Mouse (Mus musculus) R1 (cell line): ENCODE data around the gene Ikzf4.
"Not testable (repeated sequence)": the region's sequence is repeated elsewhere in the genome, so short reads cannot be mapped to it uniquely, and the experiment has no call there.

ENCODE experiments used
- DNase-seq: peaks from one replicate; pipeline ENCODE4 v3.0.0-alpha.2; 2018; ENCODE audit warnings: low read depth, low spot score

The Ikzf4 gene

DNA sequence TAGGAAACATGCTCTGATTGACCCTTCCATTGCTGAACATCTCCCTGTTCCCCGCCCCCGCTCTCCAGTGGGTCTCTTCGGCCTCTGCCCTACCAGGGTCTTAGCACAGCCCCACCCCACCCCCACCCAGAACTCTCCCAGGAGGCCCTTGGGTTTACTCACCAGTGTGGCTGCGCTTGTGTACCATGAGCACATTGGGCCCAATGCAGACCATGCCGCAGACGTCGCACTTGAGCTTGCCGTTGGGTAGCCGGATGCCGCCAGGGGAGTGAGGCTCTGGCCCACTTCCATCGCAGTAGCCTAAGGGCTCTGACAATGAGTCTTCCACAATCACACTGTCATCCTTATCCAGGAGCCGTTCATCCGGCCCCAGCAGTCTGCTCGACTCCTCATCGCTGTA lies 4.9 kb downstream of the Ikzf4 start:
- DNase-seq, result peak; percentile 48

DNA sequence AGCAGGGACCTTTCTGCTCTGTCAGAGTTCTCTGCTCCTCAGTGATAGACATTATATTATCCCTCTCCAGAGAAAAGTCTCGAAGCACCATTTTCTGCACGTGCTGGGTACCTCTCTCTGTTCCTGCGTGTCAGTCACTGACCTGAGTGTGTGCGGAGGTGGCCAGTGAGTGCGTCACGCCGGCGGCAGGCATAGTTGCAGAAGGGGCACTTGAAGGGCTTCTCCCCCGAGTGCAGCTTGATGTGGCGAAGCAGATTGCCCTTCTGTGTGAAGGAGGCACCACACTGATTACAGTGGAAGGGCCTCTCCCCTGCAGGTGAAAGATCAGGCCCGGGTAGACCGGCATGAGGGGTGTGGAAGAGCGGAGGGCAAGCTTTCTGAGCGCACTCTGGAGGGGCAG lies 5.8 kb downstream of the Ikzf4 start:
- DNase-seq, result no peak

DNA sequence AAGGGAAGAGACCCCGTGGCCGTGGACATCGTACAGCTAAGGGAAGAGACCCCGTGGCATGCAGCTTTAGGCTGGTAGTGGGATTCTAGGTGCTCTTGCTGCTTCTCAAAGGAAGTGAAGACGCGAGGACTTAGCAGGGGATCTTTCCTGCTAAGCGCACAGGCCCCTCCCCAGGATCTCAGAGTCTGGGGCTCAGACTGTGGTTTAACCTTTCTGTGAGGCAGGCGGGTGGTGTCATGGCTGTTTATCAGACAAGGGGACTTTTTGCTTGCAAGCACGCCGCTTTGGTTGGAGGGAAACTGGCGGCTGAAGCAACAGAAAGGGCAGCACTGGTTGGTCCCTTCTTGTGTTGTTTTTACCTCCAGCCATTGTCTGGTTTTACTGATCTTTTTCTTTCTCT lies 8.8 kb downstream of the Ikzf4 start:
- DNase-seq, result peak; percentile 72

DNA sequence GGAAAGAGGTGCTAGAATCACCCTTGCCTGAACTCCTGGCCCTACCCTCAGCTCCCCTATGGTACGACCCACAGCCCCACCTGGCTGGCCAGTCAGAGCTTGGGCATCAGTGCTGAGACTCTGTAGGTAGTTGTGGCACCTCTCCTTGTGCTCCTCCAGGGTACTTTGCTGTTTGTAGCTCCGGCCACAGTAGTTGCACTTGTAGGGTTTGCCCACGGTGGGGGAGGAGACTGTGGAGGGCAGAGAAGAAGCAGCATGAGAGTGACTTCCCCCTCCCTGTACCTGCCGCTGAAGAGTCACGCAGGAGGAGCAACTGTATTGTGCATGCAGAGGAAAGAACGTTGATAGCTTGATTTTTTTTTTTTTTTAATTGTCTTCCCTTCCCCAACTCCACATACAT lies 9.2 kb downstream of the Ikzf4 start:
- DNase-seq, result no peak

- no peak for DNase-seq
Measured at GRCm38 (mm10) chr10:128635697-128636096, 10.1 kb downstream of the Ikzf4 start.

DNA sequence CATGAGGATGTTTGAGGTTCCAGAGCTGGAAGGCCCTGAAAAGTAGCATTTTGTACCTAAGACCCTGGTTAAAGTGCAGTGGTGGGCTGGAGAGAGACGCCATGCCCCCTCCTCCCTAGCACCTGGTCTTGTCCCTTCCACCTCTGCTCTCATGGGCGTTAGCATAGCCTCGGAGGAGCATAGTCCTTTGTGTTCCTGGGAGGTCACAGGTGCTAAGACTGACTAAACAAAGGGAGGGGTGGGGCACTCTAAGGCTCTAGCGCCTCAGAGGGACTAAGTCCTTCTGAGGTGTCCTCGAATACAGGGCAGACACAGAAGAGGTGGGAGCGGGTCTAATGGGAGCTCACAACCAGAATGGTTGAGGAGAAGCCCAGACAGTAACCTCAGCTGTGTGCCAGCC lies 14.2 kb downstream of the Ikzf4 start:
- peak; percentile 83 for DNase-seq

DNA sequence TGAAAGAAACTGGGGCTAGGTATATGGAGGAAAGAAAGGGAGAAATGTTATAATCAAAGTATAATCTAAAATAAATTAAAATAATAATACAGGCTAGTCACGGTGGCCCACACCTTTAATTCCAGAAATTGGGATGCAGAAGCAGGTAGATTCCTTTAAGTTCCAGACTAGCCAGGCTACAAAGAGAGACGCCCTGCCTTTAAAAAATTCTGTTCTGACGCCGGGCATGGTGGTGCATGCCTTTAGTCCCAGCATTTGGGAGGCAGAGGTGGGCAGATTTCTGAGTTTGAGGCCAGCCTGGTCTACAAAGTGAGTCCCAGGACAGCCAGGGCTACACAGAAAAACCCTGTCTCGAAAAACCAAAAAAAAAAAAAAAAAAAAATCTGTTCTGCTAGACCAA lies 15.5 kb downstream of the Ikzf4 start:
- not testable (repeated sequence) for DNase-seq

- no peak for DNase-seq
Measured at GRCm38 (mm10) chr10:128629746-128630145, 16.0 kb downstream of the Ikzf4 start.

GRCm38 (mm10) chr10:128627398-128628317 lies 18.1 kb downstream of the Ikzf4 start:
- no peak for DNase-seq

DNA sequence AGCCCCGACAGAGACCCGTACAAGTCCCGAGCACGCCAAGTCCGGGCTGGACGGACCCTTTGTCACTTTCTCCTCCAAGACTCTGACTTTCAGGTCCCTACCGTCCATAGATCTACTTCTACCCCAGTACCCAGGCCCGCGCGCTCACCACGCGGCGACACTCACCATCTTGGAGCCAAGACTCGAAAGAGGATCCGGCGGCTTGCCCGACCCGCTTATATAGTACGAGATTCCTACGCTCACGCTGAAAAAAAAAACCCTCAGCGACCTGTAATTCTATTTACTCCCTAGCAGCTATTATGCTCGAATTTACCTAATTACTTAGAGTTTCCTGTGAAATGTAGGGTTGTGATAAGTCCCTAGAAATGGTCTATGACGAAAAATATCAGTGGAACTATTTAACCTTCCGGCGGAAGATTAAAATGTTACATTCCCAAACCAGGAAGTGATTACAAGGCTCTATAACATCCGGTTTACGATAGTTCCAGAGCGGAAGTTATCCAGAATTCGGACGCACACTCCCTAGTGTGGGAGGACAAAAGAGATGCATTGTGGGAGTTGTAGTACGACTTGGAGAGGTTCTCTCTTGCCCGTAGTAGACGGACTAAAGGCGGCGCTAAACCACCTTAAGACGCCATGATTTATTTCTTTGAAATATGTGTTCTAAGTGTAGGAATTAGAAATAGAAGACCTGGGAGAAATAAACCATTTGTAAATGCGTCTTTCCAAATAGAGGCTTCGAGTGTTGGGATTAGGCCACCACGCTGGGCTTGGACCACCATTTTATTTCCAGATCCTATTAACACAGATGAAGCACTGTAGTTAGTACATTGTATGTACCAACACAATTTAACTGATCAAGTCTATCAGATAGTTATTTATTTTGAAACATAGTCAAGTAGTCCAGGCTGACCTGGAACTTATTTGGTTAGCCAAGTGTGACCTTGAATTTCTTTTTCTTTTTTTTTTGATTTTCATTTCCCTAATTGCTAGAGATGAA lies 19.2 kb downstream of the Ikzf4 start, which contains the start of gene Rps26:
TSS of gene Rps26 (minus strand) at position 437 of the 1,000 bp plus-strand sequence.
- peak; percentile 100 for DNase-seq

DNA sequence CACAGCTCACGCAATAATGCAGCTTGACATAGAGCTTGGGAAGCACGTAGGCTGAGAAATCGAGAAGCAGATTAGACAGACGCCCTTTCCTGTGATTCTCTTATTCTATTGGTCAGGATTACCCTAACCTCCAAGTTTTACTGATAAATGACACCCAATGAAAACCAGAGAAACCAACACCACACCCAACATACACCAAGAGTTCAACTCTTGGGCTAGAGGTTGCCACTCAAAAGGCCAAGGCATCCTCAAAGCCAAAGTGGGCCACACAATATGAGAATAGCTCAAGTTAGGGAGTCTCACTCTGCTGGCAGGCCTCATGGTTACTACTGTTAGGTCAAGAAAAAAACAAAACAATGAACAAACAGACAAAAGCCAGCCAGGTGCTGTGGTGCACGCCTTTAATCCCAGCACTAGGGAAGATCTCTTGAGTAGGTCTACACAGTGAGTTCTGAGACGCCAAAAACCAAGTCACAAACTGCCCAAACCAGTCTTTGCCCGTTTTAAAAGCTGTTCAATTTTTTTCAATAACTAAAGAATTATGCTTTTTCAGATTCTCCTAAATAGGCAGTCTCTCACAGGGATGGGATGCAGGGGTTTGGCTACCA lies 20.4 kb downstream of the Ikzf4 start:
- DNase-seq, result peak; percentile 80

DNA sequence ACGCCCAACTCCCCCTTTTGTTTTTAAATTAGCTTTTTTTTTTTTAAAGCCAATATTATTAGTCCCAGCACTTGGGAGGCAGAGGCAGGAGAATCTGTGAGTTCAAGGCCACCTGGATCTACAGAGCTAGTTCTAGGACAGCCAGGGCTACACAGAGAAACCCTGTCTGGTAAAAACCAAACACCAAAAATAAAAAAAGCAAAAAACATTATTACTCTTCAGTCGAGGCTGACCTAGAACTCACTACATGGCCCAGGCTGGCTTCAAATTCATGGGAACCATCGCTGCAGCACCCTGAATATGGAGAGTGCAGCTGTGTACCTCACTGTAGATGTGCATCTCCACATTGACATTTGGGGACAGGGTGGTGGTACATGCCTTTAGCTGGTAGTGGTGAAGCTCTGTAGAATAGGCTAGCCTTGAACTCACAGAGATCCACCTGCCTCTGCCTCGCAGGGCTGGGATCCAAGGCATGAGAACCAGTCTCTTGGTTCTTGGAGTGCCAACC lies 22.6 kb downstream of the Ikzf4 start:
- not testable (repeated sequence) for DNase-seq

- DNase-seq, result no peak
Measured at GRCm38 (mm10) chr10:128622702-128623101, 23.1 kb downstream of the Ikzf4 start.

DNA sequence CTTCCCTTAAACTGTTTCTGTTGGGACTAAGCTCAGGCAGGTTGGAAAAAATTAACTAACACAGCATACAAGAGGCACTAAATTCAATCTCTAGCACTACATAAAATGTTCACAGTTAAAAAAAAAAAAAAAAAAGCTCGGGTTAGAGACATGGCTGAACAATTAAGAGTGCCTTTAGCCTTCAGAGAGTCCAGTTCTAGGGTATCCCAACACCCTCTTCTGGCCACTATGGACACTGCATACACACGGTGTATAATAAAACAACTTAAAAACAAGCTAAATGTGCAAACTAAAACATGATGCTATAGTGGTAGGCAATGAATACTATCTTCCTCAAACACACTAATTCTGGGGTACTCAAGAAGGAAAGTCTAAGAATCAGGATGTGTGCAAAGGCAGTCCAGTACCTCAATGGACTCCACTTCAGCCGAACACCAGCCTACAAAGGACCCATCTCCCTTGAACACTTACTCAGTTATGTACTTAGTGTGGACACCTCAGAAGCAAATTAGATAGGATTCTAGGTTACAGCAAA lies 23.7 kb downstream of the Ikzf4 start:
- DNase-seq, result no peak

DNA sequence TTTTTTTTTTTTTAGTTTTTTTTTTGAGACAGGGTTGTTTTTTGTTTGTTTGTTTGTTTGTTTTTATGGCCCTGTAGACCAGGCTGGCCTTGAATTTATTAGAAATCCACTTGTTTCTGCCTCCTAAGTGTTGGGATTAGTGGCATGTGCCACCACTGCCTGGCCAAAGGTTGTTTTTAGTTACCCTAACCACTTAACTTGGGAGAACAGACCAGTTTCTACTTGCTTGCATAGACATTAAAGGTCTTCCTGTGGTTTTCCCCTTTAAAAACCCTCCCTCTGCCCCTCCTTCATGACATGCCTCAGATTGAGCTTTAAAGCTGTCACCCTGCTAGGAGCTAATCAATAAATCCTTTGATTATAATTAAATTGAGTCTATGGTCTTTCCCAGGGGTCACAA lies 25.6 kb downstream of the Ikzf4 start:
- no peak for DNase-seq

DNA sequence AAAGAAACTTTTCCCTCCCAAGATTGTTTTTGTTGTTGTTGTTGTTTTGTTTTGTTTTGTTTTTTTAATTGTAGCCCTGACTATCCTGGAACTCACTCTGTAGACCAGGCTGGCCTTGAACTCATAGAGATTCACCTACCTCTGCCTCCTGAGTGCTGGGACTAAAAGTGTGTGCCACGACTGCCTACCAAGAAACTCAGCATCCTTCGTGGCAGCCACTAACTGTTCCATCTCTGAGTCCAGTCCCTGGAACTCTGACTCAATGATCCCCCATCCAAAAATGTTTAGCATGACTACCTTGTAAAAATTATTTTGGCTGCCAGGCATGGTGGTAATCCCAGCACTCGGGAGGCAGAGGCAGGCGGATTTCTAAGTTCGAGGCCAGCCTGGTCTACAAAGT lies 26.6 kb downstream of the Ikzf4 start:
- DNase-seq, result not testable (repeated sequence)

- no peak for DNase-seq
Measured at GRCm38 (mm10) chr10:128618570-128618969, 27.2 kb downstream of the Ikzf4 start.

DNA sequence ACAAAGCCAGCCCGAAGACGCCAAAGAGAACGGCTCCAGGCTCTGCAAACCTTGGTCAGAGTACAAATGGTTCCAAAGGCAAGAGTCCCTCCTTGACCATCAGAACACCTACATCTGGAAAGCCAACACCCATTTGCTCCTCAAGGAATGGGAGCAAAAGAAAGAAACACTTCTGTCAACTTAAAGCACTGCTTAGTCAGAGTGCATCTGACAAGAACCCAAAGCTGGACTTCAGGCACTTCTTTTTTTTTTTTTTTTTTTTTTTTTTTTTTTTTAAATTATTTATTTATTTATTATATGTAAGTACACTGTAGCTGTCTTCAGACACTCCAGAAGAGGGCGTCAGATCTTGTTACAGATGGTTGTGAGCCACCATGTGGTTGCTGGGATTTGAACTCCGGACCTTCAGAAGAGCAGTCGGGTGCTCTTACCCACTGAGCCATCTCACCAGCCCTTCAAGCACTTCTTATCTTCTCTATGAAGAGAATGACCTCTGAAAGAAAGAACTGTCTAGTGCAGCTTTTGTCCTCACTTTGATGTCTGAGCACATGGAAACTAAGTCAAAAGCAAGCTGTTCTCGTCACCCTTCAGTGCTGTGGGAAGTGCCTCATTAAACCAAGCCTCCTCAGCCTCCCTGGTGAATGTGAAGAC lies 29.9 kb downstream of the Ikzf4 start:
- not testable (repeated sequence) for DNase-seq

DNA sequence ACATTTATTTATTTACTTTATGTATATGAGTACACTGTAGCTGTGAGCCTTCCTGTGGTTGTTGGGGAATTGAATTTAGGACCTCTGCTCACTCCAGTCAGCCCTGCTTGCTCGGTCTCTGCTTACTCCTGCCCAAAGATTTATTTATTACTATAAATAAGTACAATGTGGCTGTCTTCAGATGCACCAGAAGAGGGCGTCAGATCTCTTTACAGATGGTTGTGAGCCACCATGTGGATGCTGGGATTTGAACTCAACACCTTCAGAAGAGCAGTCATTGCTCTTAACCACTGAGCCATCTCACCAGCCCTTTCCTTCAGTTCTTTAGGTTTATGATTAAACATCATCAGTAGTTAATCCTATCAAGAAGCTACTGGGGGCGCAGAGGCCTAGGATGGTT lies 30.9 kb downstream of the Ikzf4 start:
- DNase-seq, result no peak

DNA sequence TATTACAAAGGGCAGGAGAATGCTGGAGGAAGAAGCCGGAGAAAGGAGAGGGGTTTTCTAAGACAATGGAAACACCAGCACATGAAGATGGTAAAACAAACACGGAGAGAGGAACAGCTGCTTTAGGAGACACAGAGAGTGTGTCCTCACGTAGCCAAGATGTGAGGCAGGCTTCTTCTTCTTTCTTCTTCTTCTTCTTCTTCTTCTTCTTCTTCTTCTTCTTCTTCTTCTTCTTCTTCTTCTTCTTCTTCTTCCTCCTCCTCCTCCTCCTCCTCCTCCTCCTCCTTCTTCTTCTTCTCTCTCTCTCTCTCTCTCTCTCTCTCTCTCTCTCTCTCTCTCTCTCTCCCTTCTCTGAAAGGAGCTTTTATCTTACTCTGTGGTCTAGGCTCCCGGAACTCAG lies 32.0 kb downstream of the Ikzf4 start:
- DNase-seq, result not testable (repeated sequence)

DNA sequence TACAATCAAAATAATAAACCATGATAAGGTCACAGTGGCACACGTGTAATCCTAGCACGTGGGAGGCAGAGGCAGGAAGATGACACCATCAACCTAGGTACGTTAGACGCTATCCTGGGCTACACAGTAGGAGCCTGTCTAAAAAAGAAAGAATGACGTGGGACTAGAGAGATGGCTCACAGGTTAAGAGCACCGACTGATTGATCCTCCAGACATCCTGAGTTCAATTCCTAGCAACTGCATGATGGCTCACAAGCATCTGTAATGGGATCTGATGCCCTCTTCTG lies 32.7 kb downstream of the Ikzf4 start:
- DNase-seq, result no peak
